Mouse (Mus musculus) yolk sac, embryonic 10.5 days (tissue): ENCODE data around the gene Cacna1g.
"Not testable (repeated sequence)": the region's sequence is repeated elsewhere in the genome, so short reads cannot be mapped to it uniquely, and the experiment has no call there.

ENCODE experiments used
- DNase-seq: peaks from one replicate; pipeline ENCODE4 v3.0.0-alpha.2; 2017; ENCODE audit warnings: low spot score

The Cacna1g gene

DNA sequence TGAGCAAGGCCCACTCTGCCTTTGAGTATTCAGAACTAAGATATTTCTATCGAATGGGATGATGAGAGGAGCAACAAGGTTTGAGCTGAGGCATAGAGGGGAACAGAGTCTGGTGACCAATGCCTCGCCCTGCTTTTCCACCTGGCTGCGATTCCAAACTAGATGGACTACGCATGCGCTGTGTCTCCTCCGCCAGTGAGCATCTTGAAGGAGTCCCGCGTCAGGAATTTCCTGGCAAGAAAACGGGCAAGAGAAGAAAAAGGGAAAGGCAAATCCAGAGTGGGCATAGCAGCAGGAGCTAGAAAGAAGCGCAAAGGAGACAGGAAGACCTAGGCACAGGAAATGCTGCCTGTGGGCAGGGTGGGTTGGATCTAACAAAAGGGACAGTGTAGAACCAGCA lies 70.2 kb downstream of the Cacna1g start:
- no peak for DNase-seq

DNA sequence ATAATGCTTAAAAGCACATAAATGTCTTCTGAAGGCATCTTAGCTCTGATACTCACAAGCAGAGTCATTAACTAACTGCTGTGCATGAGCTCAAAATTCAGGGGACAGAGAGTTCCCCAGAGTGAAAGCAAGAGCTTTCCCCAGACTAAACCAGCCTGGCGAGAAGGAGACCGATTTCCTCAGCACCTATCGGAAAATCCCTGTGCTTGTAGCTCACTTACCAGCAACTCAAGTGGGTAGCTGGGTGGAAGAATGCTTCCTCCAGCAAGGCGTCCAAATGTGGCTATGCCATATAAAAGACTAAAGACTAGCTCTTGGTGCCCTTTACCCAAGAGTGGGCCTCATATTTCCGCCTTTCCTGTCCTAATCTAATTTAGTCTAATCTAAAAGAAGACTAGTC lies 71.3 kb downstream of the Cacna1g start:
- no peak for DNase-seq

DNA sequence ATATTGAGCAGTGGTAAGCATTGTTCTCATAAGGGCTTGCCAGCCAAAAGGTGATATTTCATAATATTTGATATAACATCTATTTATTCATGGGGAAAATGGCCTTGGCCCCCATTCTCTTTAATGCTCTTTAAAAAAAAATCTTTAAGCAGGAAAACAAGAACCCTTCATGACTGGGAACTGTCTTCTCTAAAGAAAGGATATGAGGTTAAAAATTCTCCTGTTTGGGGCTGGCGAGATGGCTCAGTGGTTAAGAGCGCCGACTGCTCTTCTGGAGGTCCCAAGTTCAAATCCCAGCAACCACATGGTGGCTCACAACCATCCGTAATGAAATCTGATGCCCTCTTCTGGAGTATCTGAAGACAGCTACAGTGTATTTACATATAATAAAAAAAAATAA lies 72.0 kb downstream of the Cacna1g start:
- not testable (repeated sequence) for DNase-seq

DNA sequence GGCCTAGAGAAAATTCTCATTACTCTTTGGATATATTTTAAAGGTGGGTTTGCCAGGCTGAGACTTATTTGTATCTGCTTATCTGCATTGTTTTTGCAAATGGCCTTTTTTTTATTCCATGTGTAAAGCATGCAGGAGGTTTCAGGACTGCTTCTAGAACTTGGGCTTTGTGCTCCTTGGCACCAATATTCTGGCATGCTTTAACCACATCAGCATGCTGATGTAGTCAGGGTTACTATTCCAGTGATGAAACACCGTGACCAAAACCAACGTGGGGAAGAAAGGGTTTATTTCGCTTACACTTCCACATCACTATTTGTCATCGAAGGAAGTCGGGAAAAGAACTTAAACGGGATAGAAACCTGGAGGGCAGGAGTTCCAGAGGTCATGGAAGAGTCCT lies 73.0 kb downstream of the Cacna1g start:
- DNase-seq, result no peak

DNA sequence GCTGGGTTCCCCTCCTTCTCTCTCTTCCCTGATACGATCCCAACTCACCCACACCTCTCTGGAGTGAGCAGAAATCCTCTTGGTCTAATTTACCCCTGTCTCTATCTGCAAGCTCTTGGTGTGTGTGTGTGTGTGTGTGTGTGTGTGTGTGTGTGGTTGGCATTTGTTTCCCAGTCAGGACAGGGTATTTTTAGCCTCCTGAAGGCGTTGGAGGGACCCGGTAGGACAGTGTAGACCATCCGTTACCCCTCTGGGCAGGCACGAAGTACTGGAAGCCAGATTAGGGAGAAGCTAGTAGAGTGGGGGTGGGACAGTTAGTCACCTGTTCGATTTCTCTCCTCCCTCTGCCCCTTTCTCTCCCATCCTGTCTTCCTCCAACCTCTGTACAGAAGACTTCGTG lies 79.9 kb downstream of the Cacna1g start:
- no peak for DNase-seq

DNA sequence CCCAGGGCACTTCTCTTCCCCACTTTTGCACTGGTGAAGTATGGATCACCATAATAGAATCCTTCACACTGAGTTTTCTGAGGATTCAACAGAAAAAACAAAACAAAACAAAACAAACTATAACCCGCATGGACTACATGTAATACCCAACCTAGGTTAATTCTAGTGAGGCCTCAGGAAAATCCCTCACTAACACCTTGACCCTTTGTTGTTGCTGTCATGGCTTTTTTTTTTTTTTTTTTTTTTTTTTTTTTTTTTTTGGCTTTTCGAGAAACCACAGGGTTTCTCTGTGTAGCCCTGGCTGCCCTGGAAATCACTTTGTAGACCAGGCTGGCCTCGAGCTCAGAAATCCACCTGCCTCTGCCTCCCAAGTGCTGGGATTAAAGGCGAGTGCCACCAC lies 80.5 kb downstream of the Cacna1g start:
- DNase-seq, result not testable (repeated sequence)

DNA sequence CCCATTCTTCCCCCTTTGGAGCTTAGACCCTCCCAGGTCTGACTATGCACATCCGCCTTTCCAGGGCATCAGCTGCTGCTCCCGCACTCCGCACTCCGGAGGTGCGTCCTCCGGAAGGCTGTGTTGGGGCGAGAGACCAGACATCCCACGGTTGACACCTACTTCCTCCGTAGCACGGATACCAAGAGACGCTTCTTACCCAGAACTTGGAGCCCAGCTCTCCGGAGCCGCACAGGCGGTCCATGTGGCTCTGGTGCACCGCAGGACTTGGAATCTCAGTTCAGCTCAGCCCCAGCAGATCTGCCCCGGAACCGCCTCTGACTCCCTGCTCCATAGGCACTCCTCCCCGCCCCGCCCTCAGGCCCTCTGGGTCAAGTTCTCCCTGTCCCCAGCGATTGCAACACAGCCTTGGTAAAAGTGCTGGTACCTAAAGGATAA lies 81.3 kb downstream of the Cacna1g start, which contains the start of gene Abcc3:
TSS of gene Abcc3 (minus strand) at position 326 of the 438 bp plus-strand sequence.
- peak; percentile 43 for DNase-seq

DNA sequence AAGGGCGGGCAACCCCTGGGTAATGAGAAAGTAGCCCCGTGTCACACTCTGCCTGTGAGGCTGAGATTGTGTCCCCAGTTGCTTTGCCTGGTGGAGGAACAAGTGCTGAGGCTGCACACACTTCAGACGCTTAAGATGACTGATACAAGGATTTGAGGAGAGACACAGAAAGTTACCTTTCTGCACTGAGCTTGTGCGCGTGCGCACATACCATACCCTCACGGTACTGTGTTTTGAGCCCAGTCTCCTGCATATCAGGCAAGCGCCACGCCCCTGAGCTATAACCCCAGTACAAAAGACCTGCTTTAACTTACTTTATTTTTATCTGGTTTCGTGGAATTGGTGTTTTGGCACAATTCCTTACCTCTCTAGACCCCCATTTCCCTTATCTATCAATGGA lies 82.3 kb downstream of the Cacna1g start:
- DNase-seq, result no peak

DNA sequence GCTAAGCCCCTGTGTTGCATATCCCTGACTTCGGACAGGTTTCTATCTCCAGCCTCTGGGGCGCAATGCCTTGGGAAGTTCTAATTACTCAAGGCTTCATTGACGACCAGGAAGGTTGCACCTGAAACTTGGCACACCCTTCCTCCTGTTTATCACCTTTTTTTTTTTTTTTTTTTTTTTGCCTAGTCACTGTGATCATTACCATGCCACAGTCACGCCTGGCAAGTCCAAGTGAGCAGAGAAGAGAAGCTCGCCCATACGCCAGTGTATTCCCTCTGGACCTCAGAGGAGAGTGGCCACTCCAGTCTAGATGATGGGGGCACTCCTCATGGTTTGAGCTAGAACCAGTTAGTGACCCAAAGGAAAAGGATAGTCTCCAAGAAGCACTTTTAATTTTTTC lies 83.2 kb downstream of the Cacna1g start:
- DNase-seq, result no peak

DNA sequence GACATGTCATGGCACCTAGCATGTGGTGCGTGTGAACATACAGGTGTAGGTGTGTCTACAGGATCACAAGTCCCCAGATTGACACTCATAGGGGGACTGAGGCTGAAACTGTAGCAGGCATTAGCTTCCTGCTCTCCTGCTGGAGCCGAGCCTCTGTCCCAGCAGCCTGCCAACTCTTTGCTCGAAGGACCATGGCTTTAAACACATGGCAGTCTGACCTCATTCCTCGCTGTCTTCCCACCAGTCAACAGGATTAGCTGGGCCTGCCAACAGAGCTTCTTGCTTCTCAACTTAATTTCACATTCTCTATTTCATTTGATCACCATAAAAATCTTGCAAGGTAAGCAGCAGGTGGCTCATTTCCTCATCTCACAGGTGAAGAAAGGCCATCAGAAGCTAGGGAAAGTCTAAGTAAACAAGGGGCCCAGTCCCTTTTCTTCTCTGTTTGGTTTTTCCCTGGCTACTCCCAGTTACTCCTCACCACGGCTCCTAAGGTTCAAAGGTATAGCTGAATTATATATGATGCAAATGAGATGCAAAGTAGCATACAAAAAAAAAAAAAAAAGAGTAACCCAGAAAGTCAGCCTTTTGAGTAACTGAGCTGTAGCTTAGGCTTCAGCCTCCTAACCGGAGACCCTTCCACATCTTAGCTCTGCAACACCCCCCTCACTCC lies 84.1 kb downstream of the Cacna1g start:
- DNase-seq, result no peak

DNA sequence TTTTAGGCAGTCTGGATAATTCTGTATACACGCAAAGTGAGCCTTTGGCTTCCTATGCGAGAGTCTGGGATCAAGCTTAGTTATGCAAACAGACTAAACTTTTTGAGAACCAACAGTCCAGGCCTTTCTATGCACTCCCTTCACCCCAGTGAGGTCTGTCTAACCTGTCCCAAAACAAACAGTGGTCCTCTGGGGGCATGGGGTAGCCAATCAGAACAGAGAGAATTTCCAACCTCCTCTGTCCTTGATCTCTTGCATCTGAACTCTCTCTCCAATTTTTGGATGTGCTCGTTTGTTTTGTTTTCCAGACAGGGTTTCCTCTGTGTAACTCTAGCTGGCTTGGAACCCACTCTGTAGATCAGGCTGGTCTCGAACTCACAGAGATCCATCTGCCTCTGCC lies 85.0 kb downstream of the Cacna1g start:
- no peak for DNase-seq

DNA sequence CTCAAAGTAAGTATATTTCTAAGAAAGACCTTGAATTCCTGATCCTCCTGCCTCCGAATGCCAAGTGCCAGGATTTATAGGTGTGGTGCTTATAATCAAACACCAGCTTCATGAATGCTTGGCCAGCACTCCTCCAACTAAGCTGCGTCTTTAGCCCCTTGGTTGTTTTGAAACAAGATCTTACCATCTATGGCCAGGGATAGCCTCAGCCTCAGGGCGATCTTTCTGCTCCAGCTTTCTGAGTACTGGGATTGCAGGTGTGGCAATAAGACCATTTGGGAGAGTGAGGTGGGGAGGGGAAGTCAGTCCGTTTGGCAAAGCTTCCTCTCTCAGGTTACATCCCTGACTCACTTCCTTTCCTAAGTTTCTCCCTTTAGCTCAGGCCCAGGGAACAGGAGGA lies 86.2 kb downstream of the Cacna1g start:
- DNase-seq, result no peak

DNA sequence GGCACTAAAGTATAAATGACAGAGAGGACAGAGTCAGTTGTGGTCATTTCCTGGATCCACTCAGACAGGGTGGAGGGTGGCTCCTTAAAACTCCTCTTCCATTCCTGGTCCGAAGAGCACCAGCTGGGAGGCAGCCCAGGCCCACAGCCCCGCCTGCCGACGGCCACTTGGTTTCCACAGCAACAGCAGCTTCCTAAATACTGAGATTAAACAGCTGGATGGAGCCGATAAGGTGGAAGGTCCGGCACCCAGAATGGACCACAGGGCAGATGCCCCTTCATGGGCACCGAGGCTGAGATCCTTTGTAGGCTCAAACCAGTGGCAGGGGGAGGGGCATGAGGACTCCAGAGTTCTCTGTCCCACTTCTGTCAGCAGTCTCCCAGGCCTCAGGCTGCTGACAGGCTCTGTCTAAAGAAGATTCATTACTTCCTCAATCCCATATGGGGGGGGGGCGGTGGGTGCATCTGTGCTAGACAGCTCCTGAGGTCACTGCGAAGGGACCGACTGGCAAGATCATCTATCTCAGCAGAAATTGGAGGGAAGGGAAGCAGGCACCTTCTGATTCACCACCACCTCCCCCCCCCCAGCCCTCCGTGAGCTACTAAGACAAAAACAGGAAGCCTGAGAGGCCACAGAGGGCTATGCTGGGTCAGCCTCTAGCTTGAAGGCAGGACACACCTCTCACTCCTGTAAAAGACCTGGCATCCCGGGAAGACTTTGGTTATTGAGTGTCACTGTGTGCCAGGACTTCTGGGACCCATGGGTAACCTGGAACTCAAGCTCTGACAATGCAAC lies 87.8 kb downstream of the Cacna1g start:
- DNase-seq, result peak; percentile 59

DNA sequence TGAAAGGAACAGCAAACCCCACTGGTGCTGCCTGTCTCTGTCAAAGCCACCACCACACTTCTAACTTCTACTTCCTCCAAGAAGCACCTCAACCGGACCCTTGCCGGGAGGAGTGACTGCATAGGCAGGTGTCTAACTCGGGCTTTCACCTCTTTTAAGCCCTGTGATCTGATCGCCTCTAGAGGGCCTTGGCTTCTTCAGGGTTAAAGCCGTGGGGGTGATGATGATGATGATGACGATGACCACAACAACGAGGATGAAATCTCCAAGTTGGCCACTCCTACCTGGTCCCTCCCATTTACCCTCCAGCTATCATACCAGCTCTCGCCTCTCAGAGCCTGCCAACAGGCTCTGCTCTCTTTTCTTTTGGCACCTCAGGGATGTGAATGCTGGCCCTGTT lies 94.3 kb downstream of the Cacna1g start:
- no peak for DNase-seq

DNA sequence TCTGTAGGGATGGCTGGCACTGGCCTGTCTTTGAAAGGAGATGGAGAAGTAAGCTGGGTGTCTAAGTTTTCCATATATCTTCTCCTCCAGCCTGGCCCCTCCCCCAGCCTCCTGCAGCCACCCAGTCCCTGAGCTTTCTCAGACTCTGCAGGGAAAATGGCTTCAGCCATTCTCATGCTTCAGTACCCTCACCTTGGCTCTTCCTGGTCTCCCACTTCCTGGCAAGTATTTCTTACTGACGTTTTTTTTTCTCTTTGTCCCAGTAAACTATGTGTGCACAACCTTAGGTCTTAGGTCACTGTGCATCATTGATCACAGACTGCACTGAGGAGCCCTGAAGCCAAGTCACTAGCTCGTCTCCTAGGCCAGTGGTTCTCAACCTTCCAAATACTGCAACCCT lies 94.9 kb downstream of the Cacna1g start:
- no peak for DNase-seq

DNA sequence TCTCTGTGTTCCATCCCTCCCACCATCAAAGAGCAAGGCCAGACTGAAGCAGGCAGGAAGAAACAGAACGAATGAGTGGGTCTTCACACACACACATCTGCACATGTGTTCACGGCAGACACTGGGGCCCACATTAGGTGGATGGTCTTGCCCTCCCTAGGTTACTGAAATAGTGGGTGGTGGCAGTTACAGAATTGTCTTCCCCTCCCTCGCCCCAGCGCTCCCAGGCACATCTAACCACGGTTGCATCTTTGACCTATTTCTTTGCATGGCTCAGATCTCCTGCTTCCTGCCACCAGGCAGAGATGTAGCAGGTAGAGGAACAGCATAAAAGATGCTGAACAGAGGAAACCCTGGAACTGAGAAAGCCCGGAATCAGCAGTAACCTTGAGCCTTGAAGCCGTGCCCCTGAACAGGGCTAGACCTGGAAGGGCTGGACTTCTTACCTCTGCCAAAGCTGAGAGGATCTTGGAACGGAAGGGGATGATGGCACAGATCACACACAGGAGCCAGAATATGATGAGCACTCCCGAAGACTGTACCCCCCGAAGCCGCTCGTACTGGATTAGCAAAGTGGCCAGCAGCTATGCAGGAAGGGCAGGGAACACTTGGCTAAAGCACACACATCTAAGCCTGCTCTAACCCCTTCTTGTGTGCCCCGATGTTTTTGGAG lies 99.6 kb downstream of the Cacna1g start:
- no peak for DNase-seq

DNA sequence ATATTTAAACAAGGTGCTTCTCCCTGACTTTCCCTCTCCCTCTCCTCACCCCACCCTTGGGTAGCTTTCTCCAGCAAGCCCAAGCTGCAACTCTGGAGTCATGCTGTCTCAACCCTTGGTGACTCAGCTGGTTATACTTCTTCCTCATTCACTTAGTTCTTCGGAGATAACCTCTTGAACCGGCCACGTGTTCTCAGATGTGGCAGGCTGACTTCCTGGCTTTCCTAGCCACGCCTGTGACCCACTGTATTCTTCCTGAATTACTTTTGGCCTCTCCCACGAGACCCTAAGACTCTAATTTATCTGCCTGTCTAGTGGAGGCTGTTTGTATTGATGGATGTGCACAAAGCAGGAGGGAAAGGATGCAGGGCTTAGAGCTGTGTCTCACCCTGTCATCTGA lies 103.2 kb downstream of the Cacna1g start:
- peak; percentile 73 for DNase-seq

DNA sequence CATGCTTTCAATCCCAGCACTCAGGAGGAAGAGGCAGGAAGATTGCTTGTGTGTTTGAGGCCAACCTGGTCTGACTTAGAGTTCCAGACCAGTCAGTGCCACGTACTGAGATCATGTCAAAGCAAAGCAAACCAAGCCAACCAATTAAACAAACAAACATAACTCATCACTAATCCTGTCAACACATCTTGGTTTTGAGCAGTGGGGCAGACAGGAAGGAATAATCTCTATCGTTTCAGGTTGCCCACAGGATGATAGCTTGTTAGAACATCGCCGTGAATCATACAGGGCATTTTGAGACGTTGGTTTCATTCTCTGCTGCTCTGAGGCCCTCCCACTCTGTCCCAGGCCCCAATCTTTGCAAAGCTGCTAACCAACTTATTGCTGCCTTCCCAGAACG lies 104.0 kb downstream of the Cacna1g start:
- no peak for DNase-seq

DNA sequence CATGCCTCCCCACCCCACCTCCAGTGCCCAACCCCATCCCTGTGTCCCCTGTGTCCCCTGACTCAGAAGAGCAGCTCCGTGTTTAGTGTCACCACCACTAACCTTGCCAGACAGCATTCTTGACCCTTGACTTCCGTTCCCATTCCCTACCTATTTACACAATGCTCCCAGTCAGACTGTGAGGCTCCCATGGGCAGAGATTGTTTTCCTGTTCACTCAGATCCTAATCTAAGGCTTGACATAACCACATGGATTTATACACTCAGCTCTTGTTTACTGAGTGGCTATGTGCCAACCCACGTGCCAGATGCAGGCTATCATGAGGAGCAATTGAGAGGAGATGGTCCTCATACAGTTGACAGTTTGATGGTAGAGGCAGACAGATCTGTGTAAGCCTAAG lies 108.7 kb downstream of the Cacna1g start:
- DNase-seq, result no peak

DNA sequence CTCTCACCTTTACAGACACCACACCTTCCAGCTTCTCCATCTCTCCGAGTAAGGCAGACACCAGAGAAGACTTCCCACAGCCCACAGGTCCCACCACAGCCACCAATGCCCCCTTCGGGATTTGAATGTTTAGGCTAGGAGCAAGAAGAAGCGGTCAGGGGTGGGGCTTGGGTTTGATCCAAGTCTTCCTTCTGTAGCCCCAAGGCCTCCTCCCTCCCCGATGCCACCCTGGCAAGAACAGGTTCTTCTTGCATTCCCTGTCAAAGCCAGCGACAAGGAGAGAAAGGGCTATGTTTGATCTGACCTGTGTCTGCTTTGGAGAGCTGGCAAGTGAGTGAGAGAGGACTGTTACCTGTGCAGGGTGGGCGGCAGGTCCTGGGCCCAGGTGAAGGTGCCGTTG lies 110.3 kb downstream of the Cacna1g start:
- no peak for DNase-seq

DNA sequence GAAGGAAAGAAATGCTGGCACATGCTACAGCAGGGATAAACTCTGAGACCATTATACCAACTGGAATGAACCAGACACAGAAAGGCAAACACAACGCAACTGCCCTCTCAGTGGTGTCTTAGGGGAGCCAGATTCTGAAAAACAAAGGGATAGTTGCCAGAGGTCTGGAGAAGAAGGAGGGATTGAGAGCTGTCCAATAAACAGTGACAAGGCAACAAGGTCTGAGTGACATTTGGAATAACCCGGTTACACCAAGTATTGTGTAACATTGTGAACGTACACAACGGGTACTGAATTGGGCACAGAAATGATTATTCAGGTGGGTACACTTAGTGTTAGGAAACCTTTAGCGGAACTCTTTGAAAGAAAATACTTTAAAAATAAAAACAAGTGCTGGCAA lies 111.9 kb downstream of the Cacna1g start:
- no peak for DNase-seq

DNA sequence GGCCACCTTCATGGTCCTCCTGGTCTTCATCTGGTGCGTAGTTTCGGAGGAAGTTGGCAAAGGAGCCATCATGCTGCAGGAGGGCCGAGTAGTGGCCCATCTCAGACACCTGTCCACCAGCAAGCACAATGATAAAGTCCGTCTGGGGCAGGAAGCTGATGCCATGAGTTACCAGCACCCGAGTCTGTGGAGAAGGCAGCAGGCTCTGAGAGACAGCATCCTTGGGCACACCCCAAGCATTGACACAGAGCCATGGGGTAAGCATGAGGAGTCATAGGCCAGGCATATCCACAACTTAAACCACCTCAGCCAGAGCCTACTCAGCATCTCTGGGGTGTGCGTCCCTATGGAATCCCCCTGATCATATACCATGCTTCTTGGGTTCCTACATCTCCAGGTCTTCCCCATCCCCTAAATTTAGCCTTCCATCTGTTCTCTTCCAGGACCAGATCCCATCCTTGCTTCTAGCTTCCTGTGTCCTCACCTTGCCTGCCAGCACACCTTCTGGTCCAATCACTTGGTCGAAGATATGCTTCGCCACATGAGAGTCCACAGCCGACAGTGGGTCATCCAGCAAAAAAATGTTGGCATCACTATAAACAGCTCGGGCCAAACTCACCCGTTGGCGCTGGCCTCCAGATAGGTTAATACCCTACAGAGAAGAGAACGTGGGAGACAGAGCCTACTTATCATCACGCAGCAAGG lies 112.7 kb downstream of the Cacna1g start:
- DNase-seq, result no peak
